Mouse (Mus musculus) subcutaneous adipose tissue, adult 2 months (tissue): ENCODE measurements around the gene Krt6b. TPM values are rescaled to one million over a fixed set of nuclear protein-coding genes. Genes with fewer than 3 reads are reported as not detected.

ENCODE experiments used
- polyA plus RNA-seq: library from polyadenylated mRNA; depleted of rRNA; stranded (reverse); fragments of >200 nt; gene quantifications from 2 replicates; pipeline ENCODE4 v1.2.3, GENCODE M21; 2012; ENCODE audit warnings: low replicate concordance; rRNA removed

The Krt6b gene
- not detected in 2 replicates for polyA plus RNA-seq

DNA sequence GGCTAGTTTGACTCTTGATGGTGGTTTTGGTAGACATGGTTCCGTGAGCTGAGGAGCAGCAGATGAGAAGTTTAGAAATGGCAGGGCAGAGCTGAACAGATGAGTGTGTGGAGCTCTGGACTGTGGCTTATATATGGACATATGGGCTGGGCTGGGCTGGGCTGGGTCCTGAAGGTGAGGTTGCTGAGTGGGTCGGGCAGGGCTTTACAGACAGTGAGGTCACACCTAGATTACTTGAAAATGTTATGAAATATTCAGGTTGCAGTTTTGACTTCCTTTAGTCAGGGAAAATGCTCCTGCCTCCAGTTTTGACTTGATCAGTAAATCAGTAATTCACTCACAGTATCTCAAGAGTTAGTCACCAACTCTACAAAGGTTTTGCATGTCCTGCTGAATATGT, at the start of gene Krt6b:
Gene Krt6b (minus strand): TSS at position 101 of the 400 bp plus-strand sequence.

DNA sequence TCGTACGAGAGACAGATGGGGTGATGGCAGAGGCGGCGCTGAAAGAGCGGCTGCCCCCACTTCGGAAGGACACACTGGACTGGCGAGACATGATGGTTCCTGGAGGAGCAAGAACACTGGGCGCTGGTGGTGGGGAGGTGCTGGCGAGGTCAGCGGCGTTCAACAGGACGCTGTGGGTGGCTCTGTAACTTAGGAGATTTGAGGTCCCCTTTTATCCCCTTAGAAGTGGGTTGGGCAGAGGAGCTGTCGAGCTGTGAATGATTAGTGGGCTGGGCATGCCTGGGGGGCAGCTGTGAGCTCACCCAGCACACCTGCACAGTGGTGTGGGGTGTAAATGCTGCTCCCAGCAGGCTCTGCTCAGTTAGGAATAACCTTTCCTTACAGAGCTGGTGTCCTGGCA, 32.6 kb upstream of the Krt6b start, which contains the start of gene Krt5:
Gene Krt5 (minus strand): TSS at position 179 of the 400 bp plus-strand sequence.

DNA sequence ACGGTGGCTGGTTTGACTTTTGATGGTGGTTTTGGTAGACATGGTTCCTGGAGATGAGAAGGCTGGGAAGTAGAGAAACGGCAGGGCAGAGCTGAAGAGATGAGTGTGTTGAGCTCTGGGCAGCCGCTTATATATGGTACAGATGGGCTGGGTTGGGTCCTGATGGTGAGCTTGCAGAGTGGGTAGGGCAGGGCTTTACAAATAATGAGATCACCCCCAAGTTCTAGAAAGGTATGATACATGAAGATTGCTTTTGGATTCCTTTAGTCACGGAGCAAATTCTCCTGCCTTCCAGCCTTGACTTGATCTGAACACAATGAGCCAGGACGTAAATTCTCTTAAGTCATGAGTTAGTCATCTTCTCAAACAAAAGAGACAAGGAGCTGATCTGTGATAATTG, 14.1 kb upstream of the Krt6b start, which contains the start of gene Krt6a:
Gene Krt6a (minus strand): TSS at position 101 of the 400 bp plus-strand sequence.

DNA sequence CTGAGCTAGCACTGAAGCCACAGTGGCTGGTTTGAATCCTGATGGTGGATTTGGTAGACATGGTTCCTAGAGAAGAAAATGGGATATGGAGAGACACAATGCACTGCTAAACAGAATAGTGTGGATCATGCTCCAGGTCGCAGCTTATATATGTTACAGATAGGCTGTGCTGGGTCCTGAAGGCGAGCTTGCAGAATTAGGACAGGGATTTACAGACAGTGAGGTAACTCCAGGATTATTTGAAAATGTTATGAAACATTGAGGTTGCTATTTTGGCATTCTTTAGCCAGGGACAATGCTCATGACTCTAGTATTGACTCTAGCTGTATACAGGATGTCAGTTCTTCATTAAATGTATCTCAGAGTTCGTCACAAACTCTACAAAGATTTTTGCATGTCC, 32.8 kb downstream of the Krt6b start, which contains the start of gene Gm5478:
Gene Gm5478 (minus strand): TSS at position 101 of the 400 bp plus-strand sequence.

DNA sequence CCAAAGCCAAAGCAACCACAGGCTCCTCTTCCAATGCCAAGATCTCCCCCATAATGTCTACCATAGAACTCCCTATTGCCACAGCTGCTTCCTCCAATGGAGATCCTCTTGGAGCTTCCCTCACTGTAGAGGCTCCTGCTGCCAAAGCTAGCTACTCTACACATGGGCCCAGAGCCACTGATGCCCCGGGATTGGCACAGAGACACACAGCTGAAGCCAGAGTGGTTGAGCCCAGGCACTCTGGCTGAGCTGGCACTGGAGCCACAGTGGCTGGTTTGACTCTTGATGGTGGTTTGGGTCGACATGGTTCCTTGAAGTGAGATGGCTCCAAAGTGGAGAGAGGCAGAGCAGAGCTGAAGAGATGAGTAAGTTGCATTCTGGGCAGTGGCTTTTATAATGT, 52.2 kb downstream of the Krt6b start, which contains the start of gene Gm5414:
Gene Gm5414 (minus strand): TSS at position 305 of the 400 bp plus-strand sequence.

Other genes starting within 250 kb of the Krt6b start
- 0.67 TPM in 1 of 2 replicates, not detected in the other for gene Krt87, start 241.5 kb downstream of the Krt6b start, polyA plus RNA-seq
- not detected in 2 replicates for gene Krt88, start 232.5 kb downstream of the Krt6b start, polyA plus RNA-seq
- 0.35 TPM in 1 of 2 replicates, not detected in the other for gene Krt81, start 216.5 kb downstream of the Krt6b start, polyA plus RNA-seq
- gene Krt86, start 206.8 kb downstream of the Krt6b start, polyA plus RNA-seq: not detected in 2 replicates
- 19.3 TPM in 1 of 2 replicates, not detected in the other for gene Krt83, start 188.8 kb downstream of the Krt6b start, polyA plus RNA-seq
- 3.8 TPM in 1 of 2 replicates, not detected in the other for gene Gm49425, start 163.0 kb downstream of the Krt6b start, polyA plus RNA-seq
- not detected in 2 replicates for gene Krt84, start 147.5 kb downstream of the Krt6b start, polyA plus RNA-seq
- gene Krt82, start 129.6 kb downstream of the Krt6b start, polyA plus RNA-seq: not detected in 2 replicates
- 0.84 TPM in 1 of 2 replicates, not detected in the other for gene Krt90, start 117.3 kb downstream of the Krt6b start, polyA plus RNA-seq
- not detected in 2 replicates for gene Krt75, start 106.4 kb downstream of the Krt6b start, polyA plus RNA-seq
- gene Gm5414, start 52.1 kb downstream of the Krt6b start, polyA plus RNA-seq: not detected in 2 replicates
- not detected in 2 replicates for gene Gm5478, start 32.9 kb downstream of the Krt6b start, polyA plus RNA-seq
- gene Krt6a, start 14.0 kb upstream of the Krt6b start, polyA plus RNA-seq: not detected in 2 replicates
- gene Krt5, start 32.6 kb upstream of the Krt6b start, polyA plus RNA-seq: 0.07 and 3.5 TPM in 2 replicates
- not detected in 2 replicates for gene Krt71, start 62.8 kb upstream of the Krt6b start, polyA plus RNA-seq
- not detected in 2 replicates for gene Krt72, start 106.2 kb upstream of the Krt6b start, polyA plus RNA-seq
- not detected in 2 replicates for gene Krt73, start 122.1 kb upstream of the Krt6b start, polyA plus RNA-seq
- gene Krt2, start 137.9 kb upstream of the Krt6b start, polyA plus RNA-seq: 0.10 TPM in 1 of 2 replicates, not detected in the other
- 0.08 TPM in 1 of 2 replicates, not detected in the other for gene Krt1, start 170.5 kb upstream of the Krt6b start, polyA plus RNA-seq
- not detected in 2 replicates for gene Krt77, start 189.4 kb upstream of the Krt6b start, polyA plus RNA-seq
- 0.13 TPM in 1 of 2 replicates, not detected in the other for gene Krt76, start 212.6 kb upstream of the Krt6b start, polyA plus RNA-seq
- 0.07 and 0.53 TPM in 2 replicates for gene Krt4, start 244.4 kb upstream of the Krt6b start, polyA plus RNA-seq